In the genomic region with DNA sequence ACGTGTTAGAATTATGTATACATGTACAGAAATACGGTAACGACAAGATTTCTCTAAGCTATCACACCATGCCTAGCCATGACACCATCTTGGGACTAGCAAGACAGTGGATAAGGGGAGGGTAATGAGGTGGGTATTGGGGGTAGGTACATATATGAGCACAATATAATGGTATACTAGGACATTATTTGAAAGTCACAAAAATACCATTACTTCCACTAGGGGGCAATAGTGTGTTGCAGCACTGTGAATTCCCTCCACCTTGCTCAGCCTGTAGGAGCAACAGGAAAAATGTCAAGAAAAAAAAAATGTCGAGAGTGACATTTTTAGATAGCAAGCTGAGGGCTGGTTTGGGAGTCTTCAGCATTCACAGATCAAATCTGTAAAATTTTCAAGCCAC, we compare ENCODE assay signal across 8 mouse cellular contexts.
DNase-seq lines count a peak whose midpoint lies in the region; TF ChIP-seq lines count a peak whose summit lies in the region.
"Had no signal": no experiment of that assay in that cellular context is flagged by ENCODE, and none has a peak within 500 bp of the region (broad histone marks: within the 10 kb centered on the region; RNA-seq: fewer than 3 reads in every experiment).

No protein-coding gene starts in this region.

- no peaks in the 10 kb centered on the region for H3K36me3 ChIP-seq in MEL (ENCODE audit: control insufficient read depth in 1 of 2, insufficient read depth in 2 of 2, low read length in 2 of 2)

- no peaks in the 10 kb centered on the region for H3K4me1 ChIP-seq in MEL (ENCODE audit: control insufficient read depth in 1 of 2, insufficient read depth in 2 of 2, low read length in 2 of 2)
- H3K4me1 ChIP-seq in cortical plate, adult 2 months (ENCODE audit: control insufficient read depth, insufficient read depth, low read length): peaks cover 10% of the 10 kb centered on the region; the same call in 1 of the 2 replicates

- no peaks in the 10 kb centered on the region for H3K27me3 ChIP-seq in MEL (ENCODE audit: control insufficient read depth in 1 of 2, insufficient read depth in 2 of 2, low read length in 2 of 2)

- no peak overlapping the region for H3K9ac ChIP-seq in MEL (ENCODE audit: control insufficient read depth, low read depth, low read length, poor library complexity, severe bottlenecking)

- no peak for TF ChIP-seq POLR2A in MEL (IDR thresholded peaks at IDR 0.05; ENCODE audit: control insufficient read depth in 1 of 2, insufficient read depth in 1 of 2, low read depth in 1 of 2, low read length in 2 of 2, poor library complexity in 1 of 2)
- no peak for TF ChIP-seq POLR2A in cortical plate, adult 2 months (IDR thresholded peaks at IDR 0.05; ENCODE audit: extremely low read depth, insufficient read depth, low read length)

- no peak overlapping the region for H3K4me3 ChIP-seq in MEL (ENCODE audit: control insufficient read depth in 1 of 2, insufficient read depth in 1 of 2, low read depth in 2 of 2, low read length in 2 of 2)
- H3K4me3 ChIP-seq in cortical plate, adult 2 months (ENCODE audit: insufficient read depth, low read length): no peak overlapping the region

- intact Hi-C loops in left cerebral cortex, postnatal 36 days (cut with DNase I): loop anchor here (5.0 kb wide), 1 partner anchor 209 kb away; a partner anchor contains a TSS

- H3K79me2 ChIP-seq in MEL (ENCODE audit: control insufficient read depth, insufficient read depth, low read length, poor library complexity): no peaks in the 10 kb centered on the region

- no peaks in the 10 kb centered on the region for H3K9me3 ChIP-seq in MEL (replicated peaks; ENCODE audit: insufficient read depth, low read length)

- peak; percentile 84 for TF ChIP-seq RAD21 in MEL (IDR thresholded peaks at IDR 0.05; ENCODE audit: low read depth, low read length)

- H3K27ac ChIP-seq in MEL (ENCODE audit: control insufficient read depth, low read depth, low read length): no peak overlapping the region
- H3K27ac ChIP-seq in cortical plate, adult 2 months (ENCODE audit: insufficient read depth, low read length): no peak overlapping the region
- H3K27ac ChIP-seq: macrophage had no signal

- TF ChIP-seq EP300 in MEL (IDR thresholded peaks at IDR 0.05; ENCODE audit: low read depth in 1 of 2, low read length in 2 of 2): no peak

- DNase-seq in layer of hippocampus, adult 9-10 months (ENCODE audit: low spot score): peak; percentile 63
- no peak for DNase-seq in layer of hippocampus, adult 9-11 months
- DNase-seq in MEL (ENCODE audit: low read depth, low spot score): peak; percentile 74
- DNase-seq in lung, postnatal 25 days (ENCODE audit: low spot score): peak; percentile 58
- no peak for DNase-seq in left cerebral cortex, postnatal 36 days (ENCODE audit: low spot score in 2 of 2)
- DNase-seq in right cerebral cortex, postnatal 25 days: no peak

- TF ChIP-seq CTCF in MEL (IDR thresholded peaks at IDR 0.05 in 2 of 3, conservative IDR thresholded peaks at IDR 0.05 in 1 of 3; ENCODE audit: control insufficient read depth in 1 of 3, insufficient read depth in 1 of 3, low read depth in 2 of 3, low read length in 3 of 3, poor library complexity in 1 of 3, severe bottlenecking in 1 of 3): peak; percentile 47 to 88 (median 82)
- TF ChIP-seq CTCF in cortical plate, adult 2 months (IDR thresholded peaks at IDR 0.05; ENCODE audit: extremely low read depth, insufficient read depth, low read length): peak; percentile 64

TF ChIP-seq in MEL, 35 proteins besides CTCF, POLR2A, EP300 and RAD21:
- TF ChIP-seq SMC3 (IDR thresholded peaks at IDR 0.05; ENCODE audit: low read depth, low read length) (peak; percentile 62), ZC3H11A (IDR thresholded peaks at IDR 0.05; ENCODE audit: low read depth, low read length) (peak; percentile 47), TBP (IDR thresholded peaks at IDR 0.05; ENCODE audit: low read depth, low read length) (no peak), ZNF384 (IDR thresholded peaks at IDR 0.05; ENCODE audit: low read depth, low read length) (peak; percentile 81)

Comparison
In these comparisons a context has a peak if more than half of its experiments do, and no peak if none do; other contexts are left out.
1. DNase-seq: peak in layer of hippocampus, adult 9-10 months (single experiment), MEL (single experiment) and lung, postnatal 25 days (single experiment); none in layer of hippocampus, adult 9-11 months (single experiment), left cerebral cortex, postnatal 36 days (0 of 2) and right cerebral cortex, postnatal 25 days (single experiment).